Mouse (Mus musculus) midbrain, postnatal 0 days (tissue): Measurements from ENCODE around the gene Senp1. TPM values are rescaled to one million over a fixed set of nuclear protein-coding genes. Genes with fewer than 3 reads are reported as not detected.
A peak's percentile ranks its signal among the peaks of the same experiment; 100 is the strongest.

ENCODE experiments used
- ATAC-seq: fragments of 200-750 bp; cut with Nextera tagmentation; 2 replicates; pipeline ENCODE4 v1.8.0; 2017; ENCODE audit warnings: moderate number of reproducible peaks, mild to moderate bottlenecking, moderate TSS enrichment, moderate library complexity; ENCODE audit not compliant: low FRiP score
- DNase-seq: peaks from one replicate; pipeline ENCODE4 v3.0.0-alpha.2; 2015; ENCODE audit warnings: low spot score
- H3K27ac ChIP-seq: fragments of 300-500 bp; sonication (generic); 2 replicates; pipeline ENCODE4 v1.5.1; 2014; ENCODE audit warnings: low read depth, mild to moderate bottlenecking, low read length, mixed read lengths
- H3K27me3 ChIP-seq: fragments of 300-500 bp; sonication (generic); 2 replicates; pipeline ENCODE4 v1.6.1; 2014; ENCODE audit warnings: low read length, control low read depth, mixed read lengths; ENCODE audit not compliant: insufficient read depth
- H3K36me3 ChIP-seq: fragments of 300-500 bp; sonication (generic); 2 replicates; pipeline ENCODE4 v1.6.1; 2014; ENCODE audit warnings: low read length, control low read depth, mixed read lengths; ENCODE audit not compliant: insufficient read depth
- H3K4me1 ChIP-seq: fragments of 300-500 bp; sonication (generic); 2 replicates; pipeline ENCODE4 v1.6.1; 2014; ENCODE audit warnings: mild to moderate bottlenecking, control low read depth, antibody characterized with exemption, low read length, mixed read lengths; ENCODE audit not compliant: insufficient read depth
- H3K4me2 ChIP-seq: fragments of 300-500 bp; sonication (generic); 2 replicates; pipeline ENCODE4 v1.6.1; 2014; ENCODE audit warnings: low read depth, mild to moderate bottlenecking, low read length, mixed read lengths; ENCODE audit not compliant: poor library complexity, severe bottlenecking
- H3K4me3 ChIP-seq: fragments of 300-500 bp; sonication (generic); 2 replicates; pipeline ENCODE4 v1.5.1; 2014; ENCODE audit warnings: low read depth, mild to moderate bottlenecking, low read length, moderate library complexity
- H3K9ac ChIP-seq: fragments of 300-500 bp; sonication (generic); replicated peaks from 2 replicates; pipeline ENCODE4 v1.6.1; 2014; ENCODE audit warnings: mild to moderate bottlenecking, low read length, moderate library complexity, mixed read lengths; ENCODE audit not compliant: poor library complexity, severe bottlenecking
- H3K9me3 ChIP-seq: fragments of 300-500 bp; sonication (generic); 2 replicates; pipeline ENCODE4 v1.6.1; 2016; ENCODE audit warnings: low read length, control low read depth
- CTCF ChIP-seq: IDR thresholded peaks from 2 replicates; pipeline ENCODE4 v1.5.1; 2016; ENCODE audit warnings: antibody characterized with exemption, mild to moderate bottlenecking
- WGBS: fragments of 180-500 bp; shearing (Covaris S2); extraction: QIAGEN DNeasy Blood & Tissue Kit; methylation state at CpG from one replicate; pipeline ENCODE4 v1.1.7; 2014; 5-methylcytosine and 5-hydroxymethylcytosine counted together
- polyA plus RNA-seq: library from polyadenylated mRNA; unstranded; fragments of >200 nt; fragmentation: Nextera tagmentation; extraction: Ambion mirVana; gene quantifications from 2 replicates; pipeline ENCODE4 v1.2.1, GENCODE M21; 2015
- total RNA-seq: library from RNA; depleted of rRNA; stranded (reverse); fragments of >200 nt; gene quantifications from 2 replicates; pipeline ENCODE4 v1.2.3, GENCODE M21; 2014; rRNA removed

Gene Senp1
- total RNA-seq: 17.4 and 18.2 TPM in 2 replicates
- polyA plus RNA-seq: 12.1 and 12.4 TPM in 2 replicates

DNA sequence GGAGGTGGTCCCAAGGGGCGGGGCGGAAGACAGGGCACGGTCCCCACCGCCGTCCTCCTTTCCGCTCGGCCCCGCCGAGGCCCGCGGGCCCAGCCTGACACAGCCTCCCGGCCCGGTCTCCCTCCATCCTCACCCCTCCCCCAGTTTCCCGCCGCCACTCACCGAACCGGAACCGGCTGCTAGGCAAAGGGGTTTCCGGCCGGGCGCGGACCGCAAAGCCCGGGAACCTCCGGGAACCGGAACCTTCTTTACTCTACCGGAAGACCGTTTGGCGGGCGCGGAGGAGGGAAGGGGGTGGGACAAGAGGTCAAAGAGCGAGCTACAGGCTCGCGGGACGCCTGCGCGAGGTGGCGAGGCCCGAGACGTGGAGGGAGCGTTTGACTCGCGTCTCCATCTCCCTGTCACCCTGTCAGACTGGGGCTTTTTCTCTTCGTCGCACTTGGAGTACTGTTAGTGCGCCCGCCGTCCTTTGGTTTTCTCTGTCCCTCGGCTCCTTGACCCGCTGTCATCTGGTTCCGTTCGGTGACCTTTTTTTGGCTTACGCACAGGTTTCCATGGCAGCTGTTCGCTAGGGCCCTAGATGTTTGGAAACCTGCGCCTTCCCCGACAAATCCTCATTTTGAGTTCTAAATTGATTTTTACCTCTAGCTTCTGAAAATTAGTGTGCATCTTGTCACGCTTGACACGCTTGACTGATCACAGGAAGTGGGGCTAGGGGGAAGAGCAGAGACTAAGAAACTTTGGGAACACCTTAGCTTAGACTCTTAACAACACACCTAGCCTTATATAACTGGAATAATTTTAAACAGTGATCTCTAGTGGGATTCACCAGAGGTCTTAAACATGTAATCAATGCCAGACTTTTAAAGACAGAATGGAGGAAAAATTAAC is at the start of gene Senp1:
Gene Senp1, minus strand, starts transcription at position 624 of the 891 bp plus-strand sequence.
- WGBS: under 1% methylated on average over 52 of the region's 58 CpGs
- H3K9ac ChIP-seq: peak within 1 kb of the TSS; percentile 92
- ATAC-seq (peak; percentile 93), DNase-seq (peak; percentile 92)
- peaks cover 7% of the 10 kb centered on the region; the same call in 1 of the 2 replicates for H3K4me1 ChIP-seq
- H3K4me3 ChIP-seq: peak within 1 kb of the TSS; percentile 90
- H3K4me2 ChIP-seq: peak within 1 kb of the TSS; percentile 69
- no peaks in the 10 kb centered on the region for H3K27me3 ChIP-seq
- no peak for TF ChIP-seq CTCF
- H3K27ac ChIP-seq: peak within 1 kb of the TSS; percentile 96
- H3K9me3 ChIP-seq: no peaks in the 10 kb centered on the region
- H3K36me3 ChIP-seq: no peaks in the 10 kb centered on the region

- no peak for TF ChIP-seq CTCF
- no peak for DNase-seq
- ATAC-seq: no peak
- Histone ChIP-seq H3K27ac (no peak overlapping the region), H3K4me3 (no peak overlapping the region), H3K9ac (no peak overlapping the region), H3K27me3 (no peaks in the 10 kb centered on the region), H3K36me3 (peaks cover 19% of the 10 kb centered on the region), H3K4me2 (no peak overlapping the region), H3K9me3 (no peaks in the 10 kb centered on the region), H3K4me1 (peaks cover 7% of the 10 kb centered on the region; the same call in 1 of the 2 replicates)
- 86% methylated on average over 10 of the region's 10 CpGs for WGBS
Observed at GRCm38 (mm10) chr15:98142515-98142914, 49.0 kb upstream of the Senp1 start.

DNA sequence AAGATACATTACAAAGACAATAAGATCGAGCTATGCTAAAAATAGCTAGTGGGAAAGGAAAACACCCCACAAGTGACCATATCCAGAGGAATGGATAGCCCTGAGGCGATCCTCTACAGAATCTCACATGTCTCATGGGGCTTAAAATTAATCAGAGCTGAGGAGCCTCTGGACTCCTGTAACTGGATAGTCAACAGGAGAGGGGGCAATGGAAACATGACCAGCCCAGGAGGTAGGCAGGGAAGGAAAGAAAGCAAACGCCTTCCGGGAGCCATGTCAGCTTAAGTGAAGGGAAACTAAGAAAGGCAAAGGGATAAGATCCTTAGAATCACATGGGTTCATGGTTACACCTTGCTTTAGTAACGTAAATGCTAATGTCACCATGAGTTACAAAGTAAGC is 47.3 kb upstream of the Senp1 start:
- DNase-seq (no peak), ATAC-seq (no peak)
- Histone ChIP-seq H3K36me3 (peaks cover 26% of the 10 kb centered on the region), H3K4me3 (no peak overlapping the region), H3K4me2 (no peak overlapping the region), H3K27ac (no peak overlapping the region), H3K9ac (no peak overlapping the region), H3K4me1 (peaks cover 7% of the 10 kb centered on the region; the same call in 1 of the 2 replicates), H3K27me3 (no peaks in the 10 kb centered on the region), H3K9me3 (no peaks in the 10 kb centered on the region)
- no peak for TF ChIP-seq CTCF
- 96% methylated on average over 5 of the region's 5 CpGs for WGBS

DNA sequence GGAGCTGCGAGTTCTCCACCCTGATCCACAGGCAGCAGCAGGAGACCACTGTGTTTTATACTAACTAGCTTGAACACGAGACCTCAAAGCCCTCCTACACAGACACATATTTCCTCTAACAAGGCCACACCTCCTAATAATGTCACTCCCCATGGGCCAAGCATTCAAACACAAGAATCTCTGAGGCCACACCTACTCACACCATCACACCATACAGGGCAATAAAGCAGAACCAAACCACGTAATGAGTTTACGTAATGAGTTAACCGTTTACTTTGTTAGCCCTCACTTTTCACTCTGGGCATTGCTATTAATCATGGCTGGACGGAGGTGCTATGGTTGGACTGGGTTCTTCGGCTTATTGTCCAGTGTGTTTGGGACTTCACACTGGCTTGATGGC is 46.2 kb upstream of the Senp1 start:
- peaks cover 35% of the 10 kb centered on the region for H3K36me3 ChIP-seq
- WGBS: 90% methylated on average over 7 of the region's 7 CpGs
- ATAC-seq: no peak

GRCm38 (mm10) chr15:98136871-98137270 is 43.3 kb upstream of the Senp1 start:
- DNase-seq: no peak
- H3K27me3 ChIP-seq: no peaks in the 10 kb centered on the region
- WGBS: 93% methylated on average over 9 of the region's 9 CpGs
- ATAC-seq: no peak
- H3K36me3 ChIP-seq: peaks cover 38% of the 10 kb centered on the region
- H3K27ac ChIP-seq: no peak overlapping the region
- H3K4me1 ChIP-seq: no peaks in the 10 kb centered on the region
- TF ChIP-seq CTCF: no peak
- no peak overlapping the region for H3K9ac ChIP-seq
- H3K4me3 ChIP-seq: no peak overlapping the region
- H3K4me2 ChIP-seq: no peak overlapping the region
- H3K9me3 ChIP-seq: no peaks in the 10 kb centered on the region

More for the DNA sequence above, 46.2 kb upstream of the Senp1 start:
- Histone ChIP-seq H3K27me3 (no peaks in the 10 kb centered on the region), H3K4me1 (peaks cover 6% of the 10 kb centered on the region; the same call in 1 of the 2 replicates), H3K9me3 (no peaks in the 10 kb centered on the region), H3K4me3 (no peak overlapping the region), H3K4me2 (no peak overlapping the region), H3K9ac (no peak overlapping the region), H3K27ac (no peak overlapping the region)
- DNase-seq: no peak
- TF ChIP-seq CTCF: no peak

GRCm38 (mm10) chr15:98135671-98136070 is 42.1 kb upstream of the Senp1 start:
- no peak for ATAC-seq
- Histone ChIP-seq H3K27ac (no peak overlapping the region), H3K9me3 (no peaks in the 10 kb centered on the region), H3K9ac (no peak overlapping the region), H3K4me2 (no peak overlapping the region), H3K4me1 (no peaks in the 10 kb centered on the region), H3K27me3 (no peaks in the 10 kb centered on the region), H3K36me3 (peaks cover 40% of the 10 kb centered on the region), H3K4me3 (no peak overlapping the region)
- WGBS: 94% methylated on average over 13 of the region's 13 CpGs
- no peak for TF ChIP-seq CTCF
- no peak for DNase-seq
